Mouse (Mus musculus) small intestine, adult 2 months (tissue): ENCODE measurements around the gene Vps37b.

Experiments
- CTCF ChIP-seq: fragments of 200-500 bp; IDR thresholded peaks from 2 replicates; pipeline ENCODE4 v1.5.1; 2012; ENCODE audit warnings: low read depth, mild to moderate bottlenecking, control low read depth, inconsistent platforms, low read length, moderate library complexity, mixed read lengths; ENCODE audit not compliant: insufficient replicate concordance, insufficient read length; ENCODE audit errors: extremely low read depth
- POLR2A ChIP-seq: fragments of 200-500 bp; IDR thresholded peaks from 2 replicates; pipeline ENCODE4 v1.6.1; 2012; ENCODE audit warnings: low read depth, mild to moderate bottlenecking, control low read depth, inconsistent platforms, low read length, moderate library complexity

DNA sequence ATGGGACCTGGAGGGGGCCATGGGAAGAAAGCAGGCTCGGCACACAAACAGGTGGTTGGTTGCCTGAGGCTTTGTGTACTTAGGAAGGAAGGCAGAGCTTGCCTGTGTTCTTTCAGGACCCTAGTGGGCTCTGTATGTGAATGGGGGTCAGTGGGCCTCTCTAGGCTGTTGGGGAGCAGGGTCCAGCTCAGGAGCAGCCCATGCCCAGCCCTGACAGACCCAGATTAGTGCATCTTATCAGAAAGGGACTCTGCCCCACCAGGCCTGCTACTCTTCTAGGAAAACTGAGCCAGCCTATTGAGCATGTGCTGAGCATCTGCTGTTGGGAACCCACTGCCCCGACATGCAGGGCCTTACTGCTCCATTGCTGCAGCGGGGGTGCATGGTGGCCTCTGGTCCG, 44.6 kb downstream of the Vps37b start:
- TF ChIP-seq CTCF (no peak), POLR2A (no peak)
